Mouse (Mus musculus) fibroblast of lung, adult 2 months (primary cell): ENCODE results near the gene Gal.

Experiments
- DNase-seq: peaks from one replicate; pipeline ENCODE4 v3.0.0-alpha.2; 2011; ENCODE audit warnings: low read depth

Gene Gal

GRCm38 (mm10) chr19:3419251-3419650, 4.9 kb upstream of the Gal start:
- peak; percentile 40 for DNase-seq

GRCm38 (mm10) chr19:3405531-3406281, 8.6 kb downstream of the Gal start:
- DNase-seq = no peak

- DNase-seq = no peak
Measured at GRCm38 (mm10) chr19:3404030-3404429, 10.3 kb downstream of the Gal start.

GRCm38 (mm10) chr19:3402390-3402789, 12.0 kb downstream of the Gal start:
- DNase-seq = no peak

GRCm38 (mm10) chr19:3401943-3402342, 12.4 kb downstream of the Gal start:
- DNase-seq = no peak

- DNase-seq = no peak
Measured at GRCm38 (mm10) chr19:3401504-3401903, 12.8 kb downstream of the Gal start.

- no peak for DNase-seq
Measured at GRCm38 (mm10) chr19:3400057-3400456, 14.3 kb downstream of the Gal start.

GRCm38 (mm10) chr19:3394216-3394615, 20.1 kb downstream of the Gal start:
- DNase-seq = no peak

- no peak for DNase-seq
Measured at GRCm38 (mm10) chr19:3392384-3392783, 22.0 kb downstream of the Gal start.

GRCm38 (mm10) chr19:3389089-3389488, 25.3 kb downstream of the Gal start:
- DNase-seq = peak; percentile 70

GRCm38 (mm10) chr19:3388629-3389057, 25.7 kb downstream of the Gal start, which contains the start of gene Tesmin:
Gene Tesmin (plus strand): TSS chr19:3388857.
- DNase-seq = peak; percentile 73

- no peak for DNase-seq
Measured at GRCm38 (mm10) chr19:3388061-3388460, 26.3 kb downstream of the Gal start.

- no peak for DNase-seq
Measured at GRCm38 (mm10) chr19:3378614-3379013, 35.7 kb downstream of the Gal start.

GRCm38 (mm10) chr19:3376966-3377715, 37.2 kb downstream of the Gal start:
- peak; percentile 65 for DNase-seq

- no peak for DNase-seq
Measured at GRCm38 (mm10) chr19:3375945-3376495, 38.3 kb downstream of the Gal start.

- no peak for DNase-seq
Measured at GRCm38 (mm10) chr19:3374028-3374427, 40.3 kb downstream of the Gal start.

- DNase-seq = no peak
Measured at GRCm38 (mm10) chr19:3373380-3373779, 41.0 kb downstream of the Gal start.

GRCm38 (mm10) chr19:3368276-3368675, 46.1 kb downstream of the Gal start:
- DNase-seq = no peak

- DNase-seq = no peak
Measured at GRCm38 (mm10) chr19:3365089-3365488, 49.3 kb downstream of the Gal start.

GRCm38 (mm10) chr19:3363510-3363909, 50.8 kb downstream of the Gal start:
- DNase-seq = no peak
